Mouse (Mus musculus) forebrain, embryonic 11.5 days (tissue): Measurements from ENCODE around the gene Csnk2a1. TPM values are rescaled to one million over a fixed set of nuclear protein-coding genes. Genes with fewer than 3 reads are reported as not detected.

Experiments
- ATAC-seq: fragments of 200-750 bp; cut with Nextera tagmentation; replicated peaks from 2 replicates; pipeline ENCODE4 v1.8.0; 2017; ENCODE audit warnings: moderate TSS enrichment; ENCODE audit not compliant: low FRiP score
- DNase-seq: peaks from one replicate; pipeline ENCODE4 v3.0.0-alpha.2; 2017; ENCODE audit warnings: low spot score
- H3K27ac ChIP-seq: fragments of 300-500 bp; sonication (generic); 2 replicates; pipeline ENCODE4 v1.5.1; 2014; ENCODE audit warnings: low read depth, low read length
- H3K27me3 ChIP-seq: fragments of 300-500 bp; sonication (generic); 2 replicates; pipeline ENCODE4 v1.6.1; 2014; ENCODE audit warnings: mild to moderate bottlenecking, low read length, mixed read lengths; ENCODE audit not compliant: control insufficient read depth, insufficient read depth
- H3K36me3 ChIP-seq: fragments of 300-500 bp; sonication (generic); 2 replicates; pipeline ENCODE4 v1.6.1; 2014; ENCODE audit warnings: mild to moderate bottlenecking, low read length, moderate library complexity, mixed read lengths; ENCODE audit not compliant: control insufficient read depth, insufficient read depth
- H3K4me1 ChIP-seq: fragments of 300-500 bp; sonication (generic); replicated peaks from 2 replicates; pipeline ENCODE4 v1.6.1; 2014; ENCODE audit warnings: low read length, mixed read lengths; ENCODE audit not compliant: control insufficient read depth, insufficient read depth
- H3K4me2 ChIP-seq: fragments of 300-500 bp; sonication (generic); 2 replicates; pipeline ENCODE4 v1.6.1; 2014; ENCODE audit warnings: low read depth, mild to moderate bottlenecking, low read length, moderate library complexity, mixed read lengths; ENCODE audit not compliant: severe bottlenecking
- H3K4me3 ChIP-seq: fragments of 300-500 bp; sonication (generic); 2 replicates; pipeline ENCODE4 v1.5.1; 2014; ENCODE audit warnings: low read depth, low read length
- H3K9ac ChIP-seq: fragments of 300-500 bp; sonication (generic); 2 replicates; pipeline ENCODE4 v1.6.1; 2014; ENCODE audit warnings: low read length
- H3K9me3 ChIP-seq: fragments of 300-500 bp; sonication (generic); 2 replicates; pipeline ENCODE4 v1.6.1; 2016; ENCODE audit warnings: low read length, mixed read lengths; ENCODE audit not compliant: control insufficient read depth
- WGBS: fragments of 180-500 bp; shearing (Covaris S2); extraction: QIAGEN DNeasy Blood & Tissue Kit; methylation state at CpG from one replicate; pipeline ENCODE4 v1.1.7; 2014; 5-methylcytosine and 5-hydroxymethylcytosine counted together
- polyA plus RNA-seq: library from polyadenylated mRNA; unstranded; fragments of >200 nt; fragmentation: Nextera tagmentation; extraction: Ambion mirVana; gene quantifications from 2 replicates; pipeline ENCODE4 v1.2.1, GENCODE M21; 2014

Gene Csnk2a1
- 72.2 and 73.6 TPM in 2 replicates for polyA plus RNA-seq

DNA sequence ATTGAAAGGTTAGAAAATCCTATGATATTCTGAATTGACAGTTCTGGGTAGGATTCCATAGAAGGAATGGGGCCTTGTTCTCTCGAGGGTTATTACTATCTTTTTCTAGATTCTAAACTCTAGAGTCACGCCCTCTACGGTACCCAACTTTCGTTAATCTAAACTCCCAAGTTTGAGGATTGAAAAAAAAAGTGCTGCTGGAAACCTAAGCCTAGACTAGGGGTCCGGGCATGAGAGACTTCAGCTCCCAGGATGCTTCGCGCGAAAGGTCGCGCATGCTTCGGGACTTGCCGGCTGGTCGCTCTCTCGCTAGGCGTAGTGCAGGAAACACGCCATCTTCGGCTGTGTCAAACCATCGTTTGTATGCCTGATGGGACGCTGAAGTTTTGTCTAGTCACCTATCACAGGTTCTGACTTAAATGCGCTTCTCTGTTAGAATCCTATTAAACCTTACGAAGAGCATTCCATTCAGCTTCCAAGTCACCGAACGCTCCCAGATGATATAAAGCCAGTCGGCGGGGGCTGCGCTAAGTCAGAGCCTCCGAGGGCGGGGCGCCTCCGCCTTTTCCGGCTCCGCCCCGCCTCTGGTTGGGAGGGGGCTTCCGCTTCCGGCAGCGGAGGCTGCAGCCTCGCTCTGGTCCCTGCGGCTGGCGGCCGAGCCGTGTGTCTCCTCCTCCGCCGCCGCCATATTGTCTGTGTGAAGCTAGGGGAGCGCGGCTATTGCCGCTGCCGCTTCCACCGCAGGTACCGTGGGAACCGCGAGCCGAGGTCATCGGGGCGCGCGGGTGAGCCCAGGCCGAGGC, at the start of gene Csnk2a1:
Csnk2a1 (plus strand) TSS at position 592 of the 803 bp plus-strand sequence.
- H3K27ac ChIP-seq = peak within 1 kb of the TSS; percentile 92
- H3K9ac ChIP-seq = peak within 1 kb of the TSS; percentile 97
- H3K36me3 ChIP-seq = no peaks in the 10 kb centered on the region
- H3K9me3 ChIP-seq = no peaks in the 10 kb centered on the region
- peak; percentile 96 for ATAC-seq
- peak within 1 kb of the TSS; percentile 98 for H3K4me3 ChIP-seq
- WGBS = under 1% methylated on average over 54 of the region's 58 CpGs
- DNase-seq = peak; percentile 92
- no peaks in the 10 kb centered on the region for H3K27me3 ChIP-seq
- no peaks in the 10 kb centered on the region; the same call in 1 of the 2 replicates for H3K4me1 ChIP-seq
- peak within 1 kb of the TSS; percentile 73 for H3K4me2 ChIP-seq

DNA sequence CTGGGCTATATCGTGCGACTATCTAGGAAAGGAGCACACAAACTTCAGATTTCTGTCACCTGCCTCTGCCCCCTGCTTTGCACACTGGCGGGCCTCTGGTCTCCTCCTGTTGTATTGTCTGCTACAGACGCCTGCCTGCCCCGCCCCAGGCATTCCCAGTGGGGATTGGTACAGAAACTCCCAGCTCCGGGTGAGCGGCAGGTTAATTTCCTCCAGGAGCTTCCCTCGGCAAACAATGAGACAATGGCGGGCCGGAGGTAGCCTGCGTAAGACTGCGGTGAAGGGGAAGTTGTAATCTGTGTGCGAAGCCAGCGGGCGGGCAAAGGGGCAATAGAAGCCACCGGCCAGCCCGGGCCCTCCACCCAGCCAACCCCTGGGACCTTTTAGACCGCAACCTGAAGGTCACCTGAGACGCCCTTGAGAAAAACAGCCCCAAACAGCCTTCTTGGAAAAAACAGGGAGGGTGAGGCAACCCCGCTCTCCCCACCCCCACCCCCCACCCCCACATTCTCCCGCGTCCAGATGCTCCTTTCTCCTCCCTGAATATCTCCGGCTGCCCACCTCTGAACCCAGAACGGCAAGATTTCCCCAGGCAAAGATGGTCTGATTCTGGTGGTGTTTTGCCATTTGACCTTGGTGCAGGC, 49.4 kb upstream of the Csnk2a1 start:
- Histone ChIP-seq H3K27ac (no peak overlapping the region), H3K9ac (0 out of 2 replicates have a peak overlapping the region, but pooled peaks have one; percentile 20)
- DNase-seq = peak; percentile 59

DNA sequence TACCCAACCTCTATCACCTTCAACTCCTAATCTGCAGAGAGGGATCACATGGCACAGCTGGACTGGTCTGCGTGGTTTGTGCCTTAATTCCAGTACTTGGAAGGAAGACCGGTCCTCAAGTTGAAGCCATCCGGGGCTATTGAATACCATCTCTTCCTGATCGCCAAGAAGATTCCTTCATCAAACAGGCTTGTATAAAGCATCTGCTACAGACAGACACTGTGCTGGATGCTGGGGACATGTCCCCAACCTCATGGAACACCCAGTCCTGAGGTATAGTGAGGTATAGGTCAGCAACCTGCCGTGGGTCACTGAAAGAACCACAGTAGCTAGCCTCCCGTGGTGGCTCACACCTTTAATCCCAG, 48.9 kb upstream of the Csnk2a1 start:
- no peak overlapping the region for H3K27ac ChIP-seq
- no peaks in the 10 kb centered on the region for H3K9me3 ChIP-seq
- DNase-seq (no peak), ATAC-seq (no peak)
- H3K27me3 ChIP-seq = no peaks in the 10 kb centered on the region
- no peak overlapping the region for H3K4me3 ChIP-seq
- no peak overlapping the region for H3K9ac ChIP-seq
- WGBS = 68% methylated on average over 6 of the region's 6 CpGs
- H3K4me1 ChIP-seq = no peaks in the 10 kb centered on the region
- H3K36me3 ChIP-seq = no peaks in the 10 kb centered on the region
- no peak overlapping the region for H3K4me2 ChIP-seq

More for the DNA sequence above, 49.4 kb upstream of the Csnk2a1 start:
- Histone ChIP-seq H3K4me2 (peak overlapping the region; percentile 19; the same call in 1 of the 2 replicates), H3K9me3 (no peaks in the 10 kb centered on the region), H3K4me3 (no peak overlapping the region), H3K4me1 (no peaks in the 10 kb centered on the region), H3K27me3 (no peaks in the 10 kb centered on the region), H3K36me3 (no peaks in the 10 kb centered on the region)
- ATAC-seq = 0 out of 2 replicates have a peak, but pooled peaks have one; percentile 10
- 7% methylated on average over 24 of the region's 24 CpGs for WGBS

DNA sequence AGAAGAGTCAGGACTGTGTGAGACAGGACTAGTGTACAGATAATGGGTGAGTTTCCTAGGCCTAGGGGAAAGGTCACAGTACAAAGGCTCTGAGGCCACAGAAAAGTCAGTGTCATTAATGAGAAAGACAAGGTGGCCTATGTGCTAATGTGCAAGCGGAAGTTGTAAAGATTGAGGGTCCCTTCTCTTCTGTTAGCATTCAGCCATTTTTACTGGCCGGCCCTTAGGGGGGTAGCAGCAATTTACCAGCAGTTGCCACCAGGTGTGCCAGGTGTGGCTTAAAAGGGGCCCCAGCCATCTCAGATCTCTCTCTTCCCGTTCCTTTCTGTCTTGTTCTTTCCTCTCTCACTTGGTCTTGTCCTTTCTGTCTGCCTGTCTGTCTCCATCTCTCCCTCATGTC, 48.3 kb upstream of the Csnk2a1 start:
- no peaks in the 10 kb centered on the region for H3K9me3 ChIP-seq
- no peak overlapping the region for H3K4me3 ChIP-seq
- H3K4me2 ChIP-seq = no peak overlapping the region
- no peaks in the 10 kb centered on the region for H3K4me1 ChIP-seq
- ATAC-seq = no peak
- H3K27ac ChIP-seq = no peak overlapping the region
- 92% methylated on average over 3 of the region's 3 CpGs for WGBS
- DNase-seq = no peak
- no peaks in the 10 kb centered on the region for H3K36me3 ChIP-seq
- no peaks in the 10 kb centered on the region for H3K27me3 ChIP-seq
- H3K9ac ChIP-seq = no peak overlapping the region

DNA sequence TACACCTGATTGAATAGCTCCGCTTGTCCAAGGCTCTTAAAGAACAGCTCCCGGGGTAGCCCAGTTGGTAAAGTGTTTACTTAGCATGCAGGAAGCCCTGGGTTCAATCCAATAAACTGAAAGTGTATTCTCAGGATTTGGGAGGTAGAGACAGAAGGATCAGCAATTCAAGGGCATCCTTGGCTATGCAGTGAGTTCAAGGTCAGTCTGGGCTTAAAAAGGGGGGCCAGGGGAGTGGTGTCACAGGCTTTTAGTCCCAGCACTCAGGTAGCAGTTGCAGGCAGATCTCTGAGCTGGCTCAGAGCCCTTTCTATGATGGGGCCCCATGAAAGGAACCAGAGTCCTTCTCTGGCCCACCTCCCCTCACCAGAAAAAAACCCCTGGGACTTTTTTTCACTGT, 47.3 kb upstream of the Csnk2a1 start:
- Histone ChIP-seq H3K4me2 (no peak overlapping the region), H3K4me3 (no peak overlapping the region), H3K27ac (no peak overlapping the region), H3K4me1 (no peaks in the 10 kb centered on the region), H3K9ac (no peak overlapping the region), H3K36me3 (no peaks in the 10 kb centered on the region), H3K27me3 (no peaks in the 10 kb centered on the region), H3K9me3 (no peaks in the 10 kb centered on the region)
- WGBS = 90% methylated on average over 2 of the region's 2 CpGs
- DNase-seq = no peak
- no peak for ATAC-seq

DNA sequence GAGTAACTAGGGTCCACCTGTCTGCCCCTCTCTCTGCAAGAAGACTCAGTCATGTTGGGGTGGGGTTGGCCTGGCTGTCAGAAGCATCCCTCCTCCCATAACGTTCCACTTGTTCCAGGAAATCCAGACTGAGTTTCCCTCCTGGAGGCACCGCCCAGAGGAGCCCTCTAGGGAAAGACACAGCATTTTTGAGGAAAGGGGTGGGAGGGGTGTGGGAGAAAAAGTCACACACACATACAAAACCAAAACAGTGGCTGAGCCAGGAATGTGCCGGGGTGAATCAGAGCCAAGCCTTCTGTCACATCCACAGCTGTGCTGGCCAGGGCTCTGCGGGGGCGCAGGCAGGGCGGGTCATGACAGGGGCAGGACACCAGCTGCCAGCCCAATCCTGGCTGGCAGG, 46.3 kb upstream of the Csnk2a1 start:
- WGBS = 86% methylated on average over 6 of the region's 6 CpGs
- no peak overlapping the region for H3K4me2 ChIP-seq
- no peaks in the 10 kb centered on the region for H3K4me1 ChIP-seq
- DNase-seq (no peak), ATAC-seq (no peak)
- H3K36me3 ChIP-seq = no peaks in the 10 kb centered on the region
- no peaks in the 10 kb centered on the region for H3K9me3 ChIP-seq
- H3K4me3 ChIP-seq = no peak overlapping the region
- no peak overlapping the region for H3K27ac ChIP-seq
- no peaks in the 10 kb centered on the region for H3K27me3 ChIP-seq
- no peak overlapping the region for H3K9ac ChIP-seq

DNA sequence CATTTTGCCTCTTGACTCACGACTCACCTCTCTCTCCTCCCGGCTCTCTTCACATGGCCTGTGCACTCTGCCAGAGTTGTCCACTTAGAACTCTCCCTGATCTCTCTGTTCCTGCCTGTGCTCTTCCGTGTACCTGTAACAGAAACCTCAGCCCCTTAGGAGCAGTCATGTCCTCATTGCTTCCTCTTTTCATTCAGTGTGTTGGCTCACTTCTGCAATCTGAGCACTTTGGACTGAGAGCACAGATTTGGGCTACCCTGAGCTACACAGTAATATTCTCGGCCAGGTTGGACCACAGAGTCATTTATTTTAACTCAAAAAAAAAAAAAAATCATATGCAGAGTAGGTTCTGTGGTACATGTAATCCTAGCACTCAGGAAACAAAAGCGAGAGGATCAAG, 39.5 kb upstream of the Csnk2a1 start:
- Histone ChIP-seq H3K36me3 (no peaks in the 10 kb centered on the region), H3K4me2 (no peak overlapping the region), H3K27ac (no peak overlapping the region), H3K9me3 (no peaks in the 10 kb centered on the region), H3K9ac (no peak overlapping the region), H3K4me1 (no peaks in the 10 kb centered on the region), H3K27me3 (no peaks in the 10 kb centered on the region), H3K4me3 (no peak overlapping the region)
- DNase-seq = no peak
- no peak for ATAC-seq
- WGBS = 86% methylated on average over 5 of the region's 5 CpGs

DNA sequence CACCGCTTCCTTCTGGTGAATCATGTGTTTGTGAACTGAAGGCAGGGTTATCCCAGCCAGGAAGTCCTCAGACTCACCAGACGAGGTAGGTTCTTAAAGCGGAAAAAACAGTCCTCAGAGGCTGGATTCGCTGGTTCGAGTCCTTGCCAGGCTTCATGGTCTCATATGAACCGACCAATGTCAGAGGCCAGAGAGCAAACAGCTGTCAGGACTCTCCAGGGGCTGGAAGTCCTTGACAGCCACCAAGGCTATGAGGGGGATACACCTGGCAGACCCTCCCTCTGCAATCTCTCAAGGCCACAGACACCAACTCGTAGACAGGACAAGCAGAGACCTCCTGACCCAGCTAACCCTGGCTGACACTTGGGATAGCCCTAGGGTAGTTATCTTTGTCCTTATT, 37.4 kb upstream of the Csnk2a1 start:
- Histone ChIP-seq H3K36me3 (no peaks in the 10 kb centered on the region), H3K9me3 (no peaks in the 10 kb centered on the region), H3K4me1 (no peaks in the 10 kb centered on the region), H3K9ac (no peak overlapping the region), H3K27ac (no peak overlapping the region), H3K4me2 (no peak overlapping the region), H3K27me3 (no peaks in the 10 kb centered on the region), H3K4me3 (no peak overlapping the region)
- no peak for ATAC-seq
- no peak for DNase-seq
- 76% methylated on average over 7 of the region's 7 CpGs for WGBS
